Mouse (Mus musculus): ENCODE results near the gene Fgg. TPM values are rescaled to one million over a fixed set of nuclear protein-coding genes. Genes with fewer than 3 reads are reported as not detected.

Gene Fgg
- polyA plus RNA-seq, 1 experiment from 2014 or later = 0.71 TPM

- 92% methylated on average over 7 of the region's 7 CpGs for WGBS
- H3K36me3 ChIP-seq = no peaks in the 10 kb centered on the region
- ATAC-seq = no peak
- no peak overlapping the region for H3K4me2 ChIP-seq (replicated peaks)
- no peak overlapping the region for H3K9ac ChIP-seq (replicated peaks)
- H3K27ac ChIP-seq = no peak overlapping the region
- H3K4me1 ChIP-seq (replicated peaks) = no peaks in the 10 kb centered on the region
- H3K9me3 ChIP-seq = no peaks in the 10 kb centered on the region
- no peaks in the 10 kb centered on the region for H3K27me3 ChIP-seq
- H3K4me3 ChIP-seq (replicated peaks) = no peak overlapping the region
Observed at GRCm38 (mm10) chr3:83004801-83005200, 2.7 kb upstream of the Fgg start.

- 82% methylated on average over 11 of the region's 11 CpGs for WGBS
- no peak overlapping the region for H3K4me2 ChIP-seq (replicated peaks)
- H3K27ac ChIP-seq = no peak overlapping the region
- H3K36me3 ChIP-seq = no peaks in the 10 kb centered on the region
- no peak overlapping the region for H3K9ac ChIP-seq (replicated peaks)
- H3K27me3 ChIP-seq = no peaks in the 10 kb centered on the region
- no peaks in the 10 kb centered on the region for H3K9me3 ChIP-seq
- H3K4me3 ChIP-seq (replicated peaks) = no peak overlapping the region
- no peak for ATAC-seq
- no peaks in the 10 kb centered on the region for H3K4me1 ChIP-seq (replicated peaks)
Observed at GRCm38 (mm10) chr3:83010291-83010690, 2.8 kb downstream of the Fgg start.

GRCm38 (mm10) chr3:83011136-83011535 lies 3.6 kb downstream of the Fgg start:
- H3K4me2 ChIP-seq (replicated peaks) = no peak overlapping the region
- no peaks in the 10 kb centered on the region for H3K36me3 ChIP-seq
- no peaks in the 10 kb centered on the region for H3K4me1 ChIP-seq (replicated peaks)
- no peaks in the 10 kb centered on the region for H3K9me3 ChIP-seq
- H3K4me3 ChIP-seq (replicated peaks) = no peak overlapping the region
- no peak overlapping the region for H3K27ac ChIP-seq
- ATAC-seq = no peak
- no peaks in the 10 kb centered on the region for H3K27me3 ChIP-seq
- WGBS = 95% methylated on average over 4 of the region's 4 CpGs
- H3K9ac ChIP-seq (replicated peaks) = no peak overlapping the region

- Histone ChIP-seq H3K4me2 (replicated peaks) (no peak overlapping the region), H3K27ac (no peak overlapping the region), H3K9me3 (no peaks in the 10 kb centered on the region), H3K27me3 (no peaks in the 10 kb centered on the region), H3K4me1 (replicated peaks) (no peaks in the 10 kb centered on the region), H3K4me3 (replicated peaks) (no peak overlapping the region), H3K9ac (replicated peaks) (no peak overlapping the region), H3K36me3 (no peaks in the 10 kb centered on the region)
- no peak for ATAC-seq
- WGBS = 72% methylated on average over 4 of the region's 4 CpGs
Observed at GRCm38 (mm10) chr3:83011565-83011964, 4.0 kb downstream of the Fgg start.

GRCm38 (mm10) chr3:83012636-83013035 lies 5.1 kb downstream of the Fgg start:
- H3K4me3 ChIP-seq (replicated peaks) = no peak overlapping the region
- WGBS = 94% methylated on average over 19 of the region's 19 CpGs

GRCm38 (mm10) chr3:83013951-83014350 lies 6.4 kb downstream of the Fgg start:
- H3K36me3 ChIP-seq = no peaks in the 10 kb centered on the region

More at GRCm38 (mm10) chr3:83012636-83013035, 5.1 kb downstream of the Fgg start:
- Histone ChIP-seq H3K4me2 (replicated peaks) (no peak overlapping the region), H3K9ac (replicated peaks) (no peak overlapping the region), H3K27ac (no peak overlapping the region), H3K4me1 (replicated peaks) (no peaks in the 10 kb centered on the region), H3K9me3 (no peaks in the 10 kb centered on the region), H3K36me3 (no peaks in the 10 kb centered on the region), H3K27me3 (no peaks in the 10 kb centered on the region)
- no peak for ATAC-seq

GRCm38 (mm10) chr3:83016236-83016635 lies 8.7 kb downstream of the Fgg start:
- no peak overlapping the region for H3K27ac ChIP-seq
- 67% methylated on average over 1 of the region's 1 CpGs for WGBS
- no peaks in the 10 kb centered on the region for H3K4me1 ChIP-seq (replicated peaks)

More at GRCm38 (mm10) chr3:83013951-83014350, 6.4 kb downstream of the Fgg start:
- no peaks in the 10 kb centered on the region for H3K9me3 ChIP-seq
- no peak overlapping the region for H3K27ac ChIP-seq
- no peak overlapping the region for H3K4me2 ChIP-seq (replicated peaks)
- no peak overlapping the region for H3K4me3 ChIP-seq (replicated peaks)
- no peak for ATAC-seq
- no peak overlapping the region for H3K9ac ChIP-seq (replicated peaks)
- H3K4me1 ChIP-seq (replicated peaks) = no peaks in the 10 kb centered on the region
- 92% methylated on average over 10 of the region's 10 CpGs for WGBS
- H3K27me3 ChIP-seq = no peaks in the 10 kb centered on the region

GRCm38 (mm10) chr3:83020387-83020786 lies 12.9 kb downstream of the Fgg start:
- WGBS = 85% methylated on average over 2 of the region's 2 CpGs
- Histone ChIP-seq H3K4me1 (replicated peaks) (no peaks in the 10 kb centered on the region), H3K4me2 (replicated peaks) (no peak overlapping the region)

More at GRCm38 (mm10) chr3:83016236-83016635, 8.7 kb downstream of the Fgg start:
- H3K27me3 ChIP-seq = no peaks in the 10 kb centered on the region
- no peak overlapping the region for H3K4me3 ChIP-seq (replicated peaks)
- no peak for ATAC-seq
- H3K9me3 ChIP-seq = no peaks in the 10 kb centered on the region
- H3K9ac ChIP-seq (replicated peaks) = no peak overlapping the region
- H3K36me3 ChIP-seq = no peaks in the 10 kb centered on the region
- H3K4me2 ChIP-seq (replicated peaks) = no peak overlapping the region

GRCm38 (mm10) chr3:83021176-83021575 lies 13.7 kb downstream of the Fgg start:
- H3K27me3 ChIP-seq = no peaks in the 10 kb centered on the region
- ATAC-seq = no peak
- no peak overlapping the region for H3K4me3 ChIP-seq (replicated peaks)
- no peak overlapping the region for H3K4me2 ChIP-seq (replicated peaks)
- H3K27ac ChIP-seq = no peak overlapping the region
- no peaks in the 10 kb centered on the region for H3K4me1 ChIP-seq (replicated peaks)
- no peaks in the 10 kb centered on the region for H3K36me3 ChIP-seq
- H3K9me3 ChIP-seq = no peaks in the 10 kb centered on the region
- no peak overlapping the region for H3K9ac ChIP-seq (replicated peaks)
- 94% methylated on average over 5 of the region's 5 CpGs for WGBS

More at GRCm38 (mm10) chr3:83020387-83020786, 12.9 kb downstream of the Fgg start:
- Histone ChIP-seq H3K36me3 (no peaks in the 10 kb centered on the region), H3K27ac (no peak overlapping the region), H3K9me3 (no peaks in the 10 kb centered on the region), H3K9ac (replicated peaks) (no peak overlapping the region), H3K4me3 (replicated peaks) (no peak overlapping the region), H3K27me3 (no peaks in the 10 kb centered on the region)
- no peak for ATAC-seq

- no peak for ATAC-seq
- H3K4me2 ChIP-seq (replicated peaks) = no peak overlapping the region
- 68% methylated on average over 6 of the region's 6 CpGs for WGBS
- no peaks in the 10 kb centered on the region for H3K4me1 ChIP-seq (replicated peaks)
- H3K36me3 ChIP-seq = no peaks in the 10 kb centered on the region
- H3K27ac ChIP-seq = no peak overlapping the region
- no peaks in the 10 kb centered on the region for H3K27me3 ChIP-seq
- H3K9me3 ChIP-seq = no peaks in the 10 kb centered on the region
- H3K4me3 ChIP-seq (replicated peaks) = no peak overlapping the region
- no peak overlapping the region for H3K9ac ChIP-seq (replicated peaks)
Observed at GRCm38 (mm10) chr3:83025036-83025435, 17.5 kb downstream of the Fgg start.

GRCm38 (mm10) chr3:83025475-83026301 lies 18.2 kb downstream of the Fgg start, which contains the start of gene Fga:
Gene Fga (plus strand): TSS chr3:83026076.
- Histone ChIP-seq H3K4me2 (replicated peaks) (no peak within 1 kb of the TSS), H3K9me3 (no peaks in the 10 kb centered on the region), H3K27me3 (no peaks in the 10 kb centered on the region), H3K9ac (replicated peaks) (no peak within 1 kb of the TSS), H3K4me3 (replicated peaks) (no peak within 1 kb of the TSS), H3K4me1 (replicated peaks) (no peaks in the 10 kb centered on the region), H3K36me3 (no peaks in the 10 kb centered on the region), H3K27ac (no peak within 1 kb of the TSS)
- WGBS = 78% methylated on average over 9 of the region's 9 CpGs
- ATAC-seq = no peak

GRCm38 (mm10) chr3:83027546-83028251 lies 20.2 kb downstream of the Fgg start:
- WGBS = 94% methylated on average over 9 of the region's 9 CpGs
- Histone ChIP-seq H3K4me3 (replicated peaks) (no peak overlapping the region), H3K27ac (no peak overlapping the region), H3K4me2 (replicated peaks) (no peak overlapping the region), H3K27me3 (no peaks in the 10 kb centered on the region), H3K9me3 (no peaks in the 10 kb centered on the region), H3K36me3 (no peaks in the 10 kb centered on the region), H3K9ac (replicated peaks) (no peak overlapping the region), H3K4me1 (replicated peaks) (no peaks in the 10 kb centered on the region)
- no peak for ATAC-seq

All from midbrain, embryonic 13.5 days (tissue).